Mouse (Mus musculus) bone marrow macrophage, adult 2 months (primary cell): ENCODE measurements around the gene Bnipl.

Experiments
- CTCF ChIP-seq: IDR thresholded peaks from 2 replicates; pipeline ENCODE4 v1.5.1; 2012; ENCODE audit warnings: low read depth, mild to moderate bottlenecking, low read length, moderate library complexity
- POLR2A ChIP-seq: IDR thresholded peaks from 2 replicates; pipeline ENCODE4 v1.6.1; 2012; ENCODE audit warnings: mild to moderate bottlenecking, low read depth, low read length, borderline replicate concordance

DNA sequence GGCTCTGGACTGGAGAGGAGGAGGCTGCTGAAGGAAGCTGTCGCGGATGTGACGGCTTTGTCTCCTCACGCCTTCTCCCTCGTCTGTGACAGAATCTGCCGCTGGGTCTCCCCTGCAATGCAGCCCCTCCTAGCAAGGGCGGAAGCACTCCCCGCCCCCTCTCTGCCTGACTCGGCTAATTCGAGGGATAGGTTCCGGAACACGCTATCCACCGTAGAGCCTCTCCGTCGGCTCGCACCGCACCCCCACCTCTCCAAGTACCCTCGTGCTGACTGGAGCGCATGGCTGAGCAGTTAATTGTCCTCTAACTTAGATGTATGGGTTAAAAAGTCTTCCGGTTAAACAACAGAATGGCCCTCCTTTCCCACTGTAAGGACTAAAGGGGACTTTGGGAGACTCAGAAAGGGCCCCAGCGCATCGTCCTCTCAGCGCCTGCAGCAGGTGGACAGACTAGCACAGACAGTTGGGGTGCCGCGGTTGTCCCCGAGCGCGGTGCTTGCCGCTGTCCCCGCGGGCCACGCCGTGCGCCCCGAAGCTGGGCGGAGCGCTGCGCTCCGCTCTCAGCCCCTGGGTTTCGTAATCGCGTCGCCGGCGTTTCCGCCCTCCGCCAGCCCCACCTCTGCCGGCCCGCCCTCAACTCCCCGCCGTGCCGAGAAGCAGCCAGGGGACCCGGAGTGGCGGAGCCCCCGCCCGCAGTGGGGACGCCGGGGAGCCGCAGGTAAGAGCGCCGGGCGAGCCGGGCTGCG, 22.7 kb downstream of the Bnipl start, which contains the start of gene Cdc42se1:
- no peak for TF ChIP-seq CTCF
- peak; percentile 9; the same call in 1 of the 2 replicates for TF ChIP-seq POLR2A
